Mouse (Mus musculus) testis, adult 2 months (tissue): Measurements from ENCODE around the gene Syt8.

Experiments used
- CTCF ChIP-seq: fragments of 200-500 bp; IDR thresholded peaks from 2 replicates; pipeline ENCODE4 v1.5.1; 2012; ENCODE audit warnings: low read depth, mild to moderate bottlenecking, inconsistent platforms, low read length, moderate library complexity; ENCODE audit not compliant: control insufficient read depth, insufficient read depth, insufficient replicate concordance
- POLR2A ChIP-seq: fragments of 200-500 bp; IDR thresholded peaks from 2 replicates; pipeline ENCODE4 v1.6.1; 2012; ENCODE audit warnings: low read depth, mild to moderate bottlenecking, inconsistent platforms, low read length, moderate library complexity; ENCODE audit not compliant: control insufficient read depth

GRCm38 (mm10) chr7:142470808-142471413 is 36.3 kb downstream of the Syt8 start:
- no peak for TF ChIP-seq CTCF
- no peak for TF ChIP-seq POLR2A
